Mouse (Mus musculus): ENCODE data around the gene Gtsf1l.
A peak's percentile ranks its signal among the peaks of the same experiment; 100 is the strongest.

Gene Gtsf1l

GRCm38 (mm10) chr2:163052101-163052500, 35.6 kb downstream of the Gtsf1l start:
- peak; percentile 99 for DNase-seq (ENCODE audit: low read depth, low spot score)

- peak; percentile 97 for DNase-seq (ENCODE audit: low read depth, low spot score)
Observed at GRCm38 (mm10) chr2:163051691-163052090, 36.0 kb downstream of the Gtsf1l start.

GRCm38 (mm10) chr2:163049116-163049515, 38.5 kb downstream of the Gtsf1l start:
- peak; percentile 80 for DNase-seq (ENCODE audit: low read depth, low spot score)

- DNase-seq (ENCODE audit: low read depth, low spot score): peak; percentile 86
Observed at GRCm38 (mm10) chr2:163048125-163048524, 39.5 kb downstream of the Gtsf1l start.

GRCm38 (mm10) chr2:163039940-163040339, 47.7 kb downstream of the Gtsf1l start:
- no peak for DNase-seq (ENCODE audit: low read depth, low spot score)
